Mouse (Mus musculus) lung, postnatal 25 days (tissue): ENCODE results near the gene 2310022B05Rik.

Source experiments
- DNase-seq: peaks from one replicate; pipeline ENCODE4 v3.0.0; 2022; ENCODE audit warnings: low spot score

2310022B05Rik gene

GRCm38 (mm10) chr8:124663112-124663873, at the start of gene 2310022B05Rik:
Gene 2310022B05Rik (minus strand): TSS chr8:124663369.
- peak; percentile 88 for DNase-seq

DNA sequence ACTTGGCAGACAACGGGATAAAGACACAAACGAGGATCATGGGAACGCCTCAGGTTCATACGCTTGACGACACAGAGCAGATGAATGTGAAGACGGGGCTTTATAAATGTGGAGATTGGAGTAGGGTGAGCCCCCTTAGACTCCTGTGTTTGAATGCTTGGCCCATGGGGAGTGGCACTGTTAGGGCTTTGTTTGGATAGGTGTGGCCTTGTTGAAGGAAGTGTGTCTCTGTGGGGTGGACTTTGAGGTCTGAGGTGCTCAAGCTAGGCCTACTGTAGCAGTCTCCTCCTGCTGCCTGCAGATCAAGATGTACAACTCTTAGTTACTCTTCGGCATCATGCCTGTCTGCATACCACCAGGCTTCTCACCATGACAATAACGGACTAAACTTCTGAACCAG, 42.7 kb upstream of the 2310022B05Rik start:
- no peak for DNase-seq

GRCm38 (mm10) chr8:124704376-124704775, 41.2 kb upstream of the 2310022B05Rik start:
- no peak for DNase-seq

DNA sequence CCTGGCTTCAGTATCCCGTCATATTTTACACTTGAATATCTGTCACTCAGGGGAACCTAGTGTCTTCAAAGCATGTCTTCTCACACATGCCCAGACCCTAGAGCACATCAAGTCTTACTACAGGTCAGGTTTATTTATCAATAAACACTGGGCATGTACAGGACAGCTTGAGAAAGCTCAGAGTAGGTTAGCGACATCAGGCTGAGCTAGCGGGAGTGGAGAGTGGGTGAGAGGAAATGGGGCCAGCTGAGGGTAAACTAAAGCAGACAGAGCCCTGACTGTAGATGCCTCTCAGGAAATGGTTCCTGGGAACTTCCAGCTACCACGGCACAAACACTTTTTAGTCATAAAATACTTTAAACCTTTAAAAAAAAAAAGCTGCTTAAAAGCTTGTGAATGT, 40.4 kb upstream of the 2310022B05Rik start:
- no peak for DNase-seq

DNA sequence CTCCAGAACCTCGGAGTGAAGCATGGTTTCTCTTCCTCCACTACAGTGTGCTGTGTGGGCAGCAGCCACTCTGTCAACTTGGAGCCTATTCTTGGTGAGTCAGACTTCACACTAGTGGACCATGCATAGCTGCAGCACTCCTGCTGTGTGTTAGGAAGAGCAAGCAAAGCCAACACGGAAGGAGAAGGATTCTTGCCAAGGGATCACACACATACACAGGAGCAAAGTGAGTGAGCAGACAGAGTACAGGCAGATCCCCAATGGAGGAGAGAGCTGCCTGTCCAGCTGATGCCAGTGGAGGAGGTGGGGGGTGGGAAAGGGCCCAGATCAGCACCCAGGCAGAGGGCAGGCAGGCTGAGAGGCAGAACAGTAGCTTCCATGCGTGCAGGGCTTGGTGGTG, 39.0 kb upstream of the 2310022B05Rik start:
- no peak for DNase-seq

DNA sequence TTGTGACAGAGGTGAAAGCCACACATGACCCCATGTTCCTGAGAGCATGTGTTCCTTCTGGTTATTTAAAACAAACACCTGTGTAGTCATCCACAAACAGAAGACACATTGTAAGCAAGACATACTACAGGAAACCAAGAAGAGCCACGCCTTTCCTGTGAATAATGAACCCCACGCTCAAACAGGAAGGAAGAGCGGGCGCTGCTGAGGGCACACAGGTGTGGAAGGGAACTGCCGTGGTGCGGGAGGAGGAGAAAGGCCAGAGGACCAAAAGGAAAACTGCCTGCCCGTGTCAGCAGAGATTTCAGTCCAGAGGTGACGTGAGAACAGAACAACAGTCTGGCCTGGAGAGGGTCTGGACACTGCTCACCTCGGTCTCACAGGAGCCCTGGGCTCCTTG, 37.9 kb upstream of the 2310022B05Rik start:
- DNase-seq, result peak; percentile 63

DNA sequence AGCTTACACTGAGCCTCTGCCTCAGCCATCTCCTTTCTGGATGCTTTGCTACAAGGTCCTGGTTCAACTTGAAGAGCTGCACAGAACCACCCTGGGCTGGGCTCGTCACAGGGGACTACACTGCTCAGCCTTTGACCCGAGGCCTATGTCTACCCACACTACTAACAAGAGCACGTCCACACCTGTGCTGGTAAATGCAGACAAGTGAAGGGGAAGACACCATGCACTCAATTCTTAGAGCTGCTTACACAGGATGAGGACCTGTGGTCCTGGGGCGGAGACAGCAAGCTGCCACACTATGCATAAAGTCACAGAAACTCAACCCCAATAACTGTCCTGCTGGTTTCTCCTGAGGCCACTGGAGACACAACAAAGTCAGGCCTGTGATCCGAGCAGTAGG, 37.1 kb upstream of the 2310022B05Rik start:
- DNase-seq, result no peak

- DNase-seq, result no peak
Observed at GRCm38 (mm10) chr8:124695424-124696100, 32.4 kb upstream of the 2310022B05Rik start.

- DNase-seq, result peak; percentile 76
Observed at GRCm38 (mm10) chr8:124691706-124692105, 28.5 kb upstream of the 2310022B05Rik start.

DNA sequence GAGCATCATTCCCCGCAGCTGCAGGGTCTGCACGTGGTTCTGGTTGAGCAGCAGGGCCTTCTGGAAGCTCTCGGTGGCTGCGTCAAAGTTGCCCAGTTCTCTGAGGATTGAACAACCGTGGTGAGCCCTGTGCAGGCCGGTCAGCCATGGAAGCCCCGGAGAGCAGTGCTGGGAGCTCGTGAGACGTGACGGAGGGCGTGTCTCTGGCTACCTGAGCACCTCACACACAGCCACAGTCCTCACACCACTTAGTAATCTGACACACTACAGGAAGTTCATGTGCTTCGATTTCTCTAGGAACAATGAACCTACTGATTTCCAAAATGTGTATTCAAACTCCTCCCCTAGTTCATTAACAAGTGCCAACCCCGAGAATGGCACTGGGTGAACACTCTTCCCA, 25.7 kb upstream of the 2310022B05Rik start:
- no peak for DNase-seq

- no peak for DNase-seq
Observed at GRCm38 (mm10) chr8:124682218-124682617, 19.0 kb upstream of the 2310022B05Rik start.

- no peak for DNase-seq
Observed at GRCm38 (mm10) chr8:124681792-124682157, 18.6 kb upstream of the 2310022B05Rik start.

- DNase-seq, result peak; percentile 82
Observed at GRCm38 (mm10) chr8:124681077-124681791, 18.1 kb upstream of the 2310022B05Rik start.

DNA sequence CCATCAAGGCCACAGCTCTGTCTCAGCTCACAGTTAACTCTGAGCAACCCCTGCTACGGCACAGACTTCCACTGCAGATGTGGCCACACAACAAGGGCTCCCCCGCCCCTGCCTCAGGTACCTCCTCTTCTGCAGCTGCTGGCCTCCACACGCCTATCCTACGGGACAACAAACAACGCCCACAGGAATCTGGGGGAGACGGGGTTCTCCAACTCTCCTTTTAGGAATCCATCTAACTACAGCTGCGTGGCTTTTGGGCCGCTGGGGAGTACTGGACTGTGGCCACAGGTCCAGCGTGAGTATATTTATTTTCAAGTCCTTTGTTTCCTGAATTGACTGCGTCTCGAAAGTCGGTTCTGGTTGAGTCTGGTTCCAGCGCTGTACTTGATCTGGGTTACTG, 15.1 kb upstream of the 2310022B05Rik start:
- no peak for DNase-seq

GRCm38 (mm10) chr8:124677486-124677885, 14.3 kb upstream of the 2310022B05Rik start:
- DNase-seq, result peak; percentile 75

DNA sequence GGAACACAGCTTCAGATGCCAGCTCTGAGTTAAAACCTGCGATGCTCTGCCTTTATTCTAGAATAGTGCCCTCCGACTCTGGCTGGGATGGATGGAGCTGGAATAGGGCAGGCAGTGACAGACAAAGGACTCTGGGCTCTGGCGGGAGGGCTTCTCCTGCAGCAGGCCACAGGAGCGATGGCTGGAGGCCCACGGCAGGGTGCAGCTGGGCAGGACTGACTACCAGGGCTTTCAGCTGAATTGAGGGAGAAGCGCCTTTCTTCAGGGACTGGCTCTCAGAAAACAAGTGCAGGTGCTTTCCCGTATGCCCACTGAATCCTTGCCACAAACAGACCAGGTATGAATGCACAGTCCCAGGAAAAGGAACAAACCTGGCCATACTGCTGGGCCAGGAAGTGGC, 13.9 kb upstream of the 2310022B05Rik start:
- no peak for DNase-seq

GRCm38 (mm10) chr8:124676661-124677060, 13.5 kb upstream of the 2310022B05Rik start:
- no peak for DNase-seq

GRCm38 (mm10) chr8:124672345-124672744, 9.2 kb upstream of the 2310022B05Rik start:
- DNase-seq, result no peak

GRCm38 (mm10) chr8:124668798-124669197, 5.6 kb upstream of the 2310022B05Rik start:
- no peak for DNase-seq

GRCm38 (mm10) chr8:124664414-124664813, 1.2 kb upstream of the 2310022B05Rik start:
- no peak for DNase-seq

GRCm38 (mm10) chr8:124663874-124664230, 683 bp upstream of the 2310022B05Rik start:
- DNase-seq, result no peak

DNA sequence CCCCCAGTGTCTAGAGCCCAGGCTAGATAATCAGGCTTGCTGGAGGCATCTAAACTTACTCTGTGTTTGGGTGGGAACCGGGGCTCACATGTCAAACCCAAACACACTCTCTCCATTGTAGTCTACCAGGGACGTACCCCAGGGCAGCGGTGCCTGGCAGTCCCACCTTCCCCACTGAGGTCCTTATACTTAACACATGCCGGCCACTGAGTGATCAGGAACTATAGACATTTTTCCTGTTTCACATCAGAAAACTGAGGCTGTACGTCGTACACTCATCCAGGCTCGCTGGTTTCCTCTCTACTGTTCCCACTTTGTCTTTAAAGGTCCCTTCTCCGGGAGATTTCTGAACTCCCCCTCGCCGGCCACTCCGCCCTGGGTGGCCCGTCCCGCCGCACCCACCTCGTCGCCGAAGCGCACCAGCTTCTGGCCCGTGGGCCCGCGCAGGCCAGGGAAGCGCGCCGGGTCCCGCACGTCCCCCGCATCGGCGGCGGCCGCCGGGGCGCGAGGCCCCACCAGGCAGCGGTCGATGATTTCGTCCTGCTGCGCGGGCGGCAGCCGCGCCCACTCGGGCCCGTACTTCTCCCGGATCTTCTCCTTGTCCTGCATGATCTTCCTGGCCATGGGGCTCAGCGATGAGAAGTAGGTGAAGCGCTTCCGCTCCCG, 590 bp downstream of the 2310022B05Rik start:
- no peak for DNase-seq
